Mouse (Mus musculus): ENCODE results near the gene Gar1.

- TF ChIP-seq CTCF (IDR thresholded peaks at IDR 0.05; ENCODE audit: low read depth) (no peak), EP300 (optimal IDR thresholded peaks at IDR 0.05) (no peak)
Observed at GRCm38 (mm10) chr3:129821736-129822135, 9.5 kb downstream of the Gar1 start.
